Mouse (Mus musculus) MEL (cell line): Measurements from ENCODE around the gene Epha3. TPM values are rescaled to one million over a fixed set of nuclear protein-coding genes. Genes with fewer than 3 reads are reported as not detected.

Experiments
- DNase-seq: peaks from one replicate; pipeline ENCODE4 v3.0.0; 2011; ENCODE audit warnings: low read depth, low spot score
- H3K27ac ChIP-seq: 2 replicates; pipeline ENCODE4 v1.5.1; 2012; ENCODE audit warnings: low read depth, mild to moderate bottlenecking, control low read depth, low read length, moderate library complexity; ENCODE audit not compliant: control insufficient read depth
- H3K27me3 ChIP-seq, 2 experiments: fragments of 150-350 bp in 1 of 2; sonication (generic) in 1 of 2; 2 replicates each; pipeline ENCODE4 v1.6.1; 2012; ENCODE audit warnings: low read length in 2 of 2, mild to moderate bottlenecking in 2 of 2, improper control_type of control experiment in 1 of 2, moderate library complexity in 1 of 2; ENCODE audit not compliant: insufficient read depth in 2 of 2, control insufficient read depth in 1 of 2
- H3K36me3 ChIP-seq, 2 experiments: 2 replicates each; pipeline ENCODE4 v1.6.1; 2012 to 2014; ENCODE audit warnings: low read length in 2 of 2, improper control_type of control experiment in 1 of 2, inconsistent platforms in 1 of 2, mild to moderate bottlenecking in 1 of 2; ENCODE audit not compliant: insufficient read depth in 2 of 2, control insufficient read depth in 1 of 2
- H3K4me1 ChIP-seq, 2 experiments: fragments of 150-350 bp in 1 of 2; sonication (generic) in 1 of 2; 2 replicates each; pipeline ENCODE4 v1.6.1; 2012; ENCODE audit warnings: low read length in 2 of 2, improper control_type of control experiment in 1 of 2, mild to moderate bottlenecking in 1 of 2; ENCODE audit not compliant: insufficient read depth in 2 of 2, control insufficient read depth in 1 of 2
- H3K4me3 ChIP-seq, 2 experiments: fragments of 150-350 bp in 1 of 2; sonication (generic) in 1 of 2; 2 replicates each; pipeline ENCODE4 v1.5.1; 2012; ENCODE audit warnings: low read depth in 2 of 2, low read length in 2 of 2, mild to moderate bottlenecking in 2 of 2, moderate library complexity in 2 of 2, control low read depth in 1 of 2, improper control_type of control experiment in 1 of 2; ENCODE audit not compliant: control insufficient read depth in 1 of 2, insufficient read depth in 1 of 2
- H3K79me2 ChIP-seq: 2 replicates; pipeline ENCODE4 v1.6.1; 2012; ENCODE audit warnings: mild to moderate bottlenecking, low read length, moderate library complexity; ENCODE audit not compliant: control insufficient read depth, poor library complexity, insufficient read depth
- H3K9ac ChIP-seq: 2 replicates; pipeline ENCODE4 v1.6.1; 2012; ENCODE audit warnings: low read depth, mild to moderate bottlenecking, control low read depth, low read length, moderate library complexity; ENCODE audit not compliant: control insufficient read depth, poor library complexity, severe bottlenecking
- H3K9me3 ChIP-seq: fragments of 150-350 bp; sonication (generic); replicated peaks from 2 replicates; pipeline ENCODE4 v1.6.1; 2012; ENCODE audit warnings: mild to moderate bottlenecking, low read length, improper control_type of control experiment, moderate library complexity; ENCODE audit not compliant: insufficient read depth
- BHLHE40 ChIP-seq: IDR thresholded peaks from 2 replicates; pipeline ENCODE4 v1.6.1; 2012; ENCODE audit warnings: low read depth, mild to moderate bottlenecking, inconsistent platforms, low read length, improper control_type of control experiment, borderline replicate concordance
- CHD1 ChIP-seq: IDR thresholded peaks from 2 replicates; pipeline ENCODE4 v1.6.1; 2012; ENCODE audit warnings: low read depth, mild to moderate bottlenecking, inconsistent platforms, low read length, improper control_type of control experiment
- CTCF ChIP-seq, 3 experiments: IDR thresholded peaks in 2 of 3; conservative IDR thresholded peaks in 1 of 3; 2 replicates each; pipeline ENCODE4 v1.5.1; 2011 to 2012; ENCODE audit warnings: low read length in 3 of 3, low read depth in 2 of 3, mild to moderate bottlenecking in 2 of 3, improper control_type of control experiment in 1 of 3, inconsistent platforms in 1 of 3, mixed read lengths in 1 of 3, moderate library complexity in 1 of 3; ENCODE audit not compliant: control insufficient read depth in 1 of 3, insufficient read depth in 1 of 3, poor library complexity in 1 of 3, severe bottlenecking in 1 of 3
- ELF1 ChIP-seq: IDR thresholded peaks from 2 replicates; pipeline ENCODE4 v1.6.1; 2014; ENCODE audit warnings: low read depth, mild to moderate bottlenecking, inconsistent platforms, low read length, improper control_type of control experiment, moderate library complexity
- EP300 ChIP-seq, 2 experiments: IDR thresholded peaks; 2 replicates each; pipeline ENCODE4 v1.6.1; 2011; ENCODE audit warnings: improper control_type of control experiment in 2 of 2, low read length in 2 of 2, low read depth in 1 of 2, mild to moderate bottlenecking in 1 of 2
- ETS1 ChIP-seq: IDR thresholded peaks from 2 replicates; pipeline ENCODE4 v1.6.1; 2012; ENCODE audit warnings: low read depth, mild to moderate bottlenecking, inconsistent platforms, low read length, improper control_type of control experiment, moderate library complexity
- HCFC1 ChIP-seq: IDR thresholded peaks from 2 replicates; pipeline ENCODE4 v1.6.1; 2012; ENCODE audit warnings: low read depth, mild to moderate bottlenecking, inconsistent platforms, low read length, improper control_type of control experiment, moderate library complexity
- JUND ChIP-seq: IDR thresholded peaks from 2 replicates; pipeline ENCODE4 v1.6.1; 2011; ENCODE audit warnings: low read depth, mild to moderate bottlenecking, improper control_type of control experiment, low read length
- KAT2A ChIP-seq: conservative IDR thresholded peaks from 2 replicates; pipeline ENCODE4 v1.6.1; 2012; ENCODE audit warnings: low read depth, low read length, improper control_type of control experiment, inconsistent platforms
- MAX ChIP-seq: IDR thresholded peaks from 2 replicates; pipeline ENCODE4 v1.6.1; 2011; ENCODE audit warnings: low read length, improper control_type of control experiment
- MEF2A ChIP-seq: IDR thresholded peaks from 2 replicates; pipeline ENCODE4 v1.6.1; 2014; ENCODE audit warnings: low read depth, mild to moderate bottlenecking, inconsistent platforms, low read length, improper control_type of control experiment; ENCODE audit not compliant: poor library complexity, insufficient replicate concordance, severe bottlenecking; ENCODE audit errors: extremely low read depth
- MXI1 ChIP-seq: IDR thresholded peaks from 2 replicates; pipeline ENCODE4 v1.6.1; 2011; ENCODE audit warnings: mild to moderate bottlenecking, low read depth, low read length, improper control_type of control experiment
- MYB ChIP-seq: IDR thresholded peaks from 2 replicates; pipeline ENCODE4 v1.6.1; 2011; ENCODE audit warnings: mild to moderate bottlenecking, low read depth, low read length, improper control_type of control experiment
- NELFE ChIP-seq: IDR thresholded peaks from 2 replicates; pipeline ENCODE4 v1.6.1; 2011; ENCODE audit warnings: low read depth, low read length, improper control_type of control experiment
- POLR2AphosphoS5 ChIP-seq: IDR thresholded peaks from 2 replicates; pipeline ENCODE4 v1.6.1; 2012; ENCODE audit warnings: low read depth, borderline replicate concordance, mild to moderate bottlenecking, inconsistent platforms, low read length, moderate library complexity, mixed read lengths
- RAD21 ChIP-seq: IDR thresholded peaks from 2 replicates; pipeline ENCODE4 v1.6.1; 2011; ENCODE audit warnings: mild to moderate bottlenecking, low read depth, low read length, improper control_type of control experiment
- RCOR1 ChIP-seq: IDR thresholded peaks from 2 replicates; pipeline ENCODE4 v1.6.1; 2012; ENCODE audit warnings: low read depth, mild to moderate bottlenecking, inconsistent platforms, low read length, improper control_type of control experiment
- SIN3A ChIP-seq: IDR thresholded peaks from 2 replicates; pipeline ENCODE4 v1.6.1; 2012; ENCODE audit warnings: low read length, improper control_type of control experiment, inconsistent platforms
- TCF12 ChIP-seq: IDR thresholded peaks from 2 replicates; pipeline ENCODE4 v1.6.1; 2014; ENCODE audit warnings: low read depth, mild to moderate bottlenecking, inconsistent platforms, low read length, improper control_type of control experiment, moderate library complexity
- UBTF ChIP-seq: IDR thresholded peaks from 2 replicates; pipeline ENCODE4 v1.6.1; 2012; ENCODE audit warnings: low read depth, mild to moderate bottlenecking, inconsistent platforms, low read length, improper control_type of control experiment, moderate library complexity, borderline replicate concordance; ENCODE audit not compliant: insufficient read depth
- ZKSCAN1 ChIP-seq: IDR thresholded peaks from 2 replicates; pipeline ENCODE4 v1.6.1; 2012; ENCODE audit warnings: low read depth, mild to moderate bottlenecking, inconsistent platforms, low read length, improper control_type of control experiment, moderate library complexity
- ZMIZ1 ChIP-seq: IDR thresholded peaks from 2 replicates; pipeline ENCODE4 v1.6.1; 2012; ENCODE audit warnings: low read depth, mild to moderate bottlenecking, inconsistent platforms, low read length, improper control_type of control experiment, moderate library complexity
- polyA plus RNA-seq, 2 experiments: library from polyadenylated mRNA; stranded (reverse) in 1 of 2; unstranded in 1 of 2; fragments of >175 nt in 1 of 2; fragments of >200 nt in 1 of 2; gene quantifications; 2 replicates each; pipeline versions ENCODE4 v1.2.1 to v1.2.4; 2012; ENCODE audit warnings: low replicate concordance in 2 of 2, low read depth in 1 of 2; ENCODE audit not compliant: insufficient read length in 2 of 2, insufficient read depth in 1 of 2, missing spikeins in 1 of 2
- total RNA-seq: library from RNA; depleted of rRNA; stranded (reverse); fragments of 300-350 nt; gene quantifications from 2 replicates; pipeline ENCODE4 v1.2.3, GENCODE M21; 2012

Gene Epha3
- total and polyA plus RNA-seq, 3 experiments, result not detected

GRCm38 (mm10) chr16:63556410-63557146, 307.4 kb downstream of the Epha3 start:
- Histone ChIP-seq H3K4me1 (no peaks in the 10 kb centered on the region), H3K27ac (no peak overlapping the region), H3K4me3 (no peak overlapping the region), H3K36me3 (no peaks in the 10 kb centered on the region), H3K9ac (no peak overlapping the region), H3K9me3 (no peaks in the 10 kb centered on the region), H3K27me3 (no peaks in the 10 kb centered on the region), H3K79me2 (no peaks in the 10 kb centered on the region)
- DNase-seq, result no peak
- TF ChIP-seq CTCF (IDR thresholded peaks at IDR 0.05 in 2 of 3, conservative IDR thresholded peaks at IDR 0.05 in 1 of 3; ENCODE audit: control insufficient read depth in 1 of 3, insufficient read depth in 1 of 3, low read depth in 2 of 3, low read length in 3 of 3, poor library complexity in 1 of 3, severe bottlenecking in 1 of 3) (no peak), MEF2A (no peak), UBTF (no peak), SIN3A (no peak), RCOR1 (no peak), TCF12 (no peak), ZKSCAN1 (no peak)

- no peaks in the 10 kb centered on the region for H3K36me3 ChIP-seq
- H3K4me3 ChIP-seq, result no peak overlapping the region
- H3K4me1 ChIP-seq, result no peaks in the 10 kb centered on the region
- no peaks in the 10 kb centered on the region for H3K79me2 ChIP-seq
- TF ChIP-seq HCFC1, result no peak
- TF ChIP-seq JUND, result no peak
- TF ChIP-seq KAT2A, result no peak
- no peak for TF ChIP-seq RAD21
- TF ChIP-seq CHD1, result no peak
- TF ChIP-seq MAX, result no peak
- no peak for TF ChIP-seq EP300 (IDR thresholded peaks at IDR 0.05; ENCODE audit: low read depth in 1 of 2, low read length in 2 of 2)
- TF ChIP-seq ETS1, result no peak
- TF ChIP-seq BHLHE40, result no peak
- TF ChIP-seq MYB, result no peak
- no peak for TF ChIP-seq ZMIZ1
- no peak for TF ChIP-seq POLR2AphosphoS5
- no peak for TF ChIP-seq NELFE
- TF ChIP-seq ELF1, result no peak
- no peak for TF ChIP-seq MXI1
- TF ChIP-seq SIN3A, result no peak
- TF ChIP-seq, all 39 proteins: peak for 0
- no peaks in the 10 kb centered on the region for H3K27me3 ChIP-seq
- H3K27ac ChIP-seq, result no peak overlapping the region
- no peak for DNase-seq
- no peaks in the 10 kb centered on the region for H3K9me3 ChIP-seq
- no peak overlapping the region for H3K9ac ChIP-seq
Measured at GRCm38 (mm10) chr16:63552531-63552930, 311.4 kb downstream of the Epha3 start.
